Mouse (Mus musculus) kidney, postnatal 36 days (tissue): ENCODE results near the gene Cadps.
A peak's percentile ranks its signal among the peaks of the same experiment; 100 is the strongest.

Experiments used
- DNase-seq, 2 experiments: peaks; one replicate each; pipeline ENCODE4 v3.0.0; 2021 to 2022; ENCODE audit warnings: mixed read lengths in 2 of 2

Cadps gene

GRCm38 (mm10) chr14:12462206-12462605 lies 360.7 kb downstream of the Cadps start:
- DNase-seq, result no peak

- no peak for DNase-seq
These were observed 363.2 kb downstream of the Cadps start for GRCm38 (mm10) chr14:12459700-12460099.

- no peak for DNase-seq
These were observed 367.8 kb downstream of the Cadps start for GRCm38 (mm10) chr14:12455064-12455591.

- DNase-seq, result no peak
These were observed 372.1 kb downstream of the Cadps start for GRCm38 (mm10) chr14:12450807-12451206.

- no peak for DNase-seq
These were observed 374.0 kb downstream of the Cadps start for GRCm38 (mm10) chr14:12448883-12449282.

GRCm38 (mm10) chr14:12441019-12441418 lies 381.9 kb downstream of the Cadps start:
- no peak for DNase-seq

GRCm38 (mm10) chr14:12437976-12438375 lies 384.9 kb downstream of the Cadps start:
- DNase-seq, result no peak

GRCm38 (mm10) chr14:12437422-12437821 lies 385.5 kb downstream of the Cadps start:
- DNase-seq, result no peak

- DNase-seq, result no peak
These were observed 385.9 kb downstream of the Cadps start for GRCm38 (mm10) chr14:12436903-12437368.

- no peak for DNase-seq
These were observed 394.7 kb downstream of the Cadps start for GRCm38 (mm10) chr14:12428021-12428654.

GRCm38 (mm10) chr14:12425311-12425710 lies 397.6 kb downstream of the Cadps start:
- no peak for DNase-seq

GRCm38 (mm10) chr14:12410276-12410675 lies 412.6 kb downstream of the Cadps start:
- DNase-seq, result no peak

- no peak for DNase-seq
These were observed 413.1 kb downstream of the Cadps start for GRCm38 (mm10) chr14:12409811-12410210.

- peak in 1 of 2 experiments; percentile 52 for DNase-seq
These were observed 416.3 kb downstream of the Cadps start for GRCm38 (mm10) chr14:12406588-12406987.

GRCm38 (mm10) chr14:12405201-12405600 lies 417.7 kb downstream of the Cadps start:
- DNase-seq, result no peak

GRCm38 (mm10) chr14:12404724-12405123 lies 418.2 kb downstream of the Cadps start:
- DNase-seq, result no peak

- no peak for DNase-seq
These were observed 418.8 kb downstream of the Cadps start for GRCm38 (mm10) chr14:12404052-12404451.

GRCm38 (mm10) chr14:12400116-12400515 lies 422.8 kb downstream of the Cadps start:
- no peak for DNase-seq

GRCm38 (mm10) chr14:12397561-12397960 lies 425.3 kb downstream of the Cadps start:
- no peak for DNase-seq

GRCm38 (mm10) chr14:12394318-12394717 lies 428.6 kb downstream of the Cadps start:
- no peak for DNase-seq

- no peak for DNase-seq
These were observed 429.5 kb downstream of the Cadps start for GRCm38 (mm10) chr14:12393271-12393861.

GRCm38 (mm10) chr14:12391167-12391566 lies 431.7 kb downstream of the Cadps start:
- DNase-seq, result no peak

GRCm38 (mm10) chr14:12388806-12389436 lies 434.0 kb downstream of the Cadps start:
- no peak for DNase-seq
